Mouse (Mus musculus): Measurements from ENCODE around the gene Dgkg. TPM values are rescaled to one million over a fixed set of nuclear protein-coding genes. Genes with fewer than 3 reads are reported as not detected.
A peak's percentile ranks its signal among the peaks of the same experiment; 100 is the strongest.

Gene Dgkg
- total and polyA plus RNA-seq, 2 experiments from 2014 or later = 6.1 to 12.5 TPM

- WGBS = 82% methylated on average over 5 of the region's 5 CpGs
- H3K36me3 ChIP-seq (ENCODE audit: insufficient read depth, low read length) = no peaks in the 10 kb centered on the region
- DNase-seq (ENCODE audit: low spot score) = no peak
These were observed 67.4 kb downstream of the Dgkg start for GRCm38 (mm10) chr16:22589619-22590018.

GRCm38 (mm10) chr16:22586151-22586836 lies 70.7 kb downstream of the Dgkg start:
- WGBS = 87% methylated on average over 11 of the region's 11 CpGs
- no peaks in the 10 kb centered on the region for H3K4me1 ChIP-seq (ENCODE audit: insufficient read depth, low read length)
- H3K27ac ChIP-seq = no peak overlapping the region
- H3K36me3 ChIP-seq (ENCODE audit: insufficient read depth, low read length) = no peaks in the 10 kb centered on the region
- no peaks in the 10 kb centered on the region for H3K27me3 ChIP-seq (ENCODE audit: insufficient read depth, low read length)
- no peak for ATAC-seq
- H3K9ac ChIP-seq (replicated peaks; ENCODE audit: low read length) = no peak overlapping the region
- DNase-seq (ENCODE audit: low spot score) = no peak
- H3K4me3 ChIP-seq (ENCODE audit: low read length) = no peak overlapping the region
- TF ChIP-seq CTCF (IDR thresholded peaks at IDR 0.05; ENCODE audit: low read depth) = 0 out of 2 replicates have a peak, but pooled peaks have one; percentile 3
- H3K9me3 ChIP-seq (ENCODE audit: low read length) = no peaks in the 10 kb centered on the region
- no peak overlapping the region for H3K4me2 ChIP-seq (ENCODE audit: low read depth, low read length)

More at GRCm38 (mm10) chr16:22589619-22590018, 67.4 kb downstream of the Dgkg start:
- Histone ChIP-seq H3K9ac (replicated peaks; ENCODE audit: low read length) (no peak overlapping the region), H3K4me1 (ENCODE audit: insufficient read depth, low read length) (no peaks in the 10 kb centered on the region), H3K4me2 (ENCODE audit: low read depth, low read length) (no peak overlapping the region), H3K27ac (no peak overlapping the region), H3K27me3 (ENCODE audit: insufficient read depth, low read length) (no peaks in the 10 kb centered on the region), H3K4me3 (ENCODE audit: low read length) (no peak overlapping the region), H3K9me3 (ENCODE audit: low read length) (no peaks in the 10 kb centered on the region)
- TF ChIP-seq CTCF (IDR thresholded peaks at IDR 0.05; ENCODE audit: low read depth) = no peak
- ATAC-seq = no peak

GRCm38 (mm10) chr16:22585523-22585922 lies 71.5 kb downstream of the Dgkg start:
- no peak for TF ChIP-seq CTCF (IDR thresholded peaks at IDR 0.05; ENCODE audit: low read depth)
- no peak overlapping the region for H3K27ac ChIP-seq
- no peaks in the 10 kb centered on the region for H3K27me3 ChIP-seq (ENCODE audit: insufficient read depth, low read length)
- no peak overlapping the region for H3K9ac ChIP-seq (replicated peaks; ENCODE audit: low read length)
- H3K9me3 ChIP-seq (ENCODE audit: low read length) = no peaks in the 10 kb centered on the region
- ATAC-seq = no peak
- H3K4me1 ChIP-seq (ENCODE audit: insufficient read depth, low read length) = no peaks in the 10 kb centered on the region
- H3K4me3 ChIP-seq (ENCODE audit: low read length) = no peak overlapping the region
- no peak overlapping the region for H3K4me2 ChIP-seq (ENCODE audit: low read depth, low read length)
- no peaks in the 10 kb centered on the region for H3K36me3 ChIP-seq (ENCODE audit: insufficient read depth, low read length)
- WGBS = 88% methylated on average over 3 of the region's 3 CpGs
- DNase-seq (ENCODE audit: low spot score) = no peak

- no peak overlapping the region for H3K4me3 ChIP-seq (ENCODE audit: low read length)
- H3K36me3 ChIP-seq (ENCODE audit: insufficient read depth, low read length) = no peaks in the 10 kb centered on the region
- no peaks in the 10 kb centered on the region for H3K27me3 ChIP-seq (ENCODE audit: insufficient read depth, low read length)
- no peak overlapping the region for H3K27ac ChIP-seq
- TF ChIP-seq CTCF (IDR thresholded peaks at IDR 0.05; ENCODE audit: low read depth) = no peak
- no peak overlapping the region for H3K9ac ChIP-seq (replicated peaks; ENCODE audit: low read length)
- H3K4me2 ChIP-seq (ENCODE audit: low read depth, low read length) = no peak overlapping the region
- WGBS = 20% methylated on average over 2 of the region's 2 CpGs
- no peaks in the 10 kb centered on the region for H3K4me1 ChIP-seq (ENCODE audit: insufficient read depth, low read length)
- no peaks in the 10 kb centered on the region for H3K9me3 ChIP-seq (ENCODE audit: low read length)
- ATAC-seq (no peak), DNase-seq (ENCODE audit: low spot score) (no peak)
These were observed 73.6 kb downstream of the Dgkg start for GRCm38 (mm10) chr16:22583401-22583800.

- Histone ChIP-seq H3K4me3 (ENCODE audit: low read length) (no peak overlapping the region), H3K36me3 (ENCODE audit: insufficient read depth, low read length) (no peaks in the 10 kb centered on the region), H3K27me3 (ENCODE audit: insufficient read depth, low read length) (no peaks in the 10 kb centered on the region), H3K4me1 (ENCODE audit: insufficient read depth, low read length) (no peaks in the 10 kb centered on the region), H3K9ac (replicated peaks; ENCODE audit: low read length) (no peak overlapping the region), H3K27ac (no peak overlapping the region), H3K9me3 (ENCODE audit: low read length) (no peaks in the 10 kb centered on the region), H3K4me2 (ENCODE audit: low read depth, low read length) (peak overlapping the region; percentile 14; the same call in 1 of the 2 replicates)
- no peak for TF ChIP-seq CTCF (IDR thresholded peaks at IDR 0.05; ENCODE audit: low read depth)
- ATAC-seq (no peak), DNase-seq (ENCODE audit: low spot score) (no peak)
- WGBS = 35% methylated on average over 11 of the region's 11 CpGs
These were observed 74.7 kb downstream of the Dgkg start for GRCm38 (mm10) chr16:22582173-22582929.

- no peaks in the 10 kb centered on the region for H3K36me3 ChIP-seq (ENCODE audit: insufficient read depth, low read length)
- no peaks in the 10 kb centered on the region for H3K4me1 ChIP-seq (ENCODE audit: insufficient read depth, low read length)
- 57% methylated on average over 5 of the region's 5 CpGs for WGBS
- no peak overlapping the region for H3K4me2 ChIP-seq (ENCODE audit: low read depth, low read length)
- ATAC-seq = peak; percentile 70
- peak; percentile 69 for DNase-seq (ENCODE audit: low spot score)
- no peak overlapping the region for H3K27ac ChIP-seq
- H3K9me3 ChIP-seq (ENCODE audit: low read length) = no peaks in the 10 kb centered on the region
- H3K9ac ChIP-seq (replicated peaks; ENCODE audit: low read length) = no peak overlapping the region
- H3K27me3 ChIP-seq (ENCODE audit: insufficient read depth, low read length) = no peaks in the 10 kb centered on the region
- TF ChIP-seq CTCF (IDR thresholded peaks at IDR 0.05; ENCODE audit: low read depth) = peak; percentile 68
- H3K4me3 ChIP-seq (ENCODE audit: low read length) = no peak overlapping the region
These were observed 76.9 kb downstream of the Dgkg start for GRCm38 (mm10) chr16:22580103-22580502.

GRCm38 (mm10) chr16:22578883-22579282 lies 78.1 kb downstream of the Dgkg start:
- no peak overlapping the region for H3K27ac ChIP-seq
- no peak overlapping the region for H3K4me3 ChIP-seq (ENCODE audit: low read length)
- H3K4me1 ChIP-seq (ENCODE audit: insufficient read depth, low read length) = no peaks in the 10 kb centered on the region
- no peak for TF ChIP-seq CTCF (IDR thresholded peaks at IDR 0.05; ENCODE audit: low read depth)
- H3K36me3 ChIP-seq (ENCODE audit: insufficient read depth, low read length) = no peaks in the 10 kb centered on the region
- no peak for ATAC-seq
- DNase-seq (ENCODE audit: low spot score) = no peak
- no peaks in the 10 kb centered on the region for H3K27me3 ChIP-seq (ENCODE audit: insufficient read depth, low read length)
- no peaks in the 10 kb centered on the region for H3K9me3 ChIP-seq (ENCODE audit: low read length)
- no peak overlapping the region for H3K9ac ChIP-seq (replicated peaks; ENCODE audit: low read length)
- WGBS = 90% methylated on average over 10 of the region's 10 CpGs
- H3K4me2 ChIP-seq (ENCODE audit: low read depth, low read length) = no peak overlapping the region

Data from hindbrain, postnatal 0 days (tissue).